Mouse (Mus musculus) limb, embryonic 12.5 days (tissue): ENCODE data around the gene Tax1bp3. TPM values are rescaled to one million over a fixed set of nuclear protein-coding genes. Genes with fewer than 3 reads are reported as not detected.
A peak's percentile ranks its signal among the peaks of the same experiment; 100 is the strongest.

Experiments
- ATAC-seq: fragments of 200-750 bp; cut with Nextera tagmentation; 2 replicates; pipeline ENCODE4 v1.8.0; 2017; ENCODE audit warnings: low read depth, moderate TSS enrichment; ENCODE audit not compliant: insufficient number of reproducible peaks, insufficient read depth, low FRiP score, low TSS enrichment
- H3K27ac ChIP-seq: fragments of 300-500 bp; sonication (generic); 2 replicates; pipeline ENCODE4 v1.5.1; 2016; ENCODE audit warnings: mild to moderate bottlenecking, moderate library complexity
- H3K27me3 ChIP-seq: fragments of 300-500 bp; sonication (generic); 2 replicates; pipeline ENCODE4 v1.6.1; 2016; ENCODE audit warnings: mild to moderate bottlenecking, moderate library complexity
- H3K36me3 ChIP-seq: fragments of 300-500 bp; sonication (generic); 2 replicates; pipeline ENCODE4 v1.6.1; 2016; ENCODE audit warnings: mild to moderate bottlenecking, moderate library complexity
- H3K4me1 ChIP-seq: fragments of 300-500 bp; sonication (generic); replicated peaks from 2 replicates; pipeline ENCODE4 v1.6.1; 2016
- H3K4me2 ChIP-seq: fragments of 300-500 bp; sonication (generic); 2 replicates; pipeline ENCODE4 v1.6.1; 2016; ENCODE audit warnings: mild to moderate bottlenecking, moderate library complexity
- H3K4me3 ChIP-seq: fragments of 300-500 bp; sonication (generic); replicated peaks from 2 replicates; pipeline ENCODE4 v1.5.1; 2016; ENCODE audit warnings: mild to moderate bottlenecking
- H3K9ac ChIP-seq: fragments of 300-500 bp; sonication (generic); replicated peaks from 2 replicates; pipeline ENCODE4 v1.6.1; 2016; ENCODE audit warnings: mild to moderate bottlenecking, moderate library complexity
- H3K9me3 ChIP-seq: fragments of 300-500 bp; sonication (generic); 2 replicates; pipeline ENCODE4 v1.6.1; 2016; ENCODE audit warnings: mild to moderate bottlenecking, moderate library complexity
- WGBS: fragments of 180-500 bp; shearing (Covaris S2); methylation state at CpG from one replicate; pipeline ENCODE4 v1.1.7; 2016; 5-methylcytosine and 5-hydroxymethylcytosine counted together
- polyA plus RNA-seq: library from polyadenylated mRNA; unstranded; fragments of >200 nt; fragmentation: Nextera tagmentation; extraction: Ambion mirVana; gene quantifications from 2 replicates; pipeline ENCODE4 v1.2.1, GENCODE M21; 2016

Tax1bp3 gene
- polyA plus RNA-seq: 211 and 215 TPM in 2 replicates

DNA sequence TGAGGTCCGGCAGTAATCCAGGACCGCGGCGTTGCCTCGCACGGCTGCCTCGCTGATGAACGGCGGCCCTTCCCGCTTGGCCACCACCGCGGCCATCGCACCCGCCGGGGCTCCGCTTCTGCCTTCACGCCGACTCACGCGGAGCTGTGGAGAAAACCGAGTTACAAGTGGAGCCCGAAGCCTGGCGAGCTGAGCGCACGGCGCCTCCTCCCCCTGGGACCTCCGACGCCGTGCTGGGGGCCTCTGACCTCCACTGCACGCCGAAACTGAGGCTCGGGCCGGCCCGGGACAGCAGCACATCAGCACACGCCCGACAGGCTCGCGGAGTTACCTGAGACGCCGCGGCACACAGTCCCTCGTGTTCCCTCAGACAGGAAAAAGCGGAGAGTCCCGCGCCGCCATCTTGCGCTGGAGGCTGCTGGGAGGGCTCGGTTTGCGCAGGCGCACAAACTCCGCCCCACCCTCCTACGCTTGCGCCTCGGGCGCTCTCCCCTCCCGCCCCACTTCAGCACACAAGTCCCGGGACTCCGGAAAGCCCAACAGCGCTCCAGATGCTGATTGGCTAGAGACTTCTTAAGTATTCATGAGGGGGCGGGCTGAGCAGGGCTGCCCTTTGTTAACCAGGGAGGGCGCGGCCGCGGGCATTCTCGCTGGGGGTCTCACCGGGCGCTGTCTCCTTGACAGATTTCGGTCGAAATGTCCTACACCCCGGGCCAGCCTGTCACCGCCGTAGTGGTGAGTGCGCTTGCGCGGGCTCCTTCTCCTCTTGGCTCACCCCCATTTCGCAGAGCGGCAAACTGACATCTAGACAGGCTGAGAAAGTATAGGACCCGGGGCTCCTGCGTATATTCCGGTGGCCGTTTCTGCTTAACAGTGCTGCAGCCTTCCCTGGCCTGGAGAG is at the start of gene Tax1bp3, which contains the start of gene Emc6:
Gene Tax1bp3 (plus strand): TSS at position 476 of the 901 bp plus-strand sequence.
Gene Emc6 (minus strand): TSS at position 430 of the 901 bp plus-strand sequence.
- H3K4me2 ChIP-seq: peak within 1 kb of the TSS; percentile 76
- H3K27me3 ChIP-seq: no peaks in the 10 kb centered on the region
- peak within 1 kb of the TSS; percentile 86 for H3K9ac ChIP-seq
- H3K9me3 ChIP-seq: no peaks in the 10 kb centered on the region
- peak within 1 kb of the TSS; percentile 85 for H3K4me3 ChIP-seq
- peak within 1 kb of the TSS; percentile 96 for H3K27ac ChIP-seq
- under 1% methylated on average over 81 of the region's 81 CpGs for WGBS
- ATAC-seq: peak; percentile 98
- H3K36me3 ChIP-seq: peaks cover 24% of the 10 kb centered on the region
- H3K4me1 ChIP-seq: peaks cover 31% of the 10 kb centered on the region

DNA sequence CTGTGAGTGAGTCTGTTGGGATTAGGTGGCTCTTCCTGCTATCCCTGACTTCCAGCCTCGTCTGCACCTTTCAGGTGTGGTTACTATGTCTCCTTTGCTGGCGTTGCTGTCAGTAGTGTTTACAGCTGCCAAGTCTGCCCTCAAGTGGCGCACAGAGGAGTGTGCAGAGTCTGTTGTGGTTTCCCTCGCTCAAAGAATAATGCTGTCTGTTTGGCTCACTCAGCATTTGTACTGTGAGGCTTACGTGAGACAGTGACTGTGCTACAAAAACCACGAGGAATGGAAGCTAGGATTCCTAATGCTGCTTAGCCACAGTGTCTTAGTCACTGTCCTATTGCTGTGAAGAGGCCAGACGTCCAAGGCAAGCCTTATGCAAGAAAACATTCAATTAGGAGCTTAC is 45.9 kb upstream of the Tax1bp3 start:
- Histone ChIP-seq H3K4me3 (no peak overlapping the region), H3K27me3 (no peaks in the 10 kb centered on the region), H3K4me2 (no peak overlapping the region), H3K9me3 (no peaks in the 10 kb centered on the region), H3K4me1 (peaks cover 13% of the 10 kb centered on the region), H3K36me3 (peaks cover 31% of the 10 kb centered on the region), H3K9ac (no peak overlapping the region), H3K27ac (no peak overlapping the region)
- ATAC-seq: no peak
- 83% methylated on average over 7 of the region's 7 CpGs for WGBS

DNA sequence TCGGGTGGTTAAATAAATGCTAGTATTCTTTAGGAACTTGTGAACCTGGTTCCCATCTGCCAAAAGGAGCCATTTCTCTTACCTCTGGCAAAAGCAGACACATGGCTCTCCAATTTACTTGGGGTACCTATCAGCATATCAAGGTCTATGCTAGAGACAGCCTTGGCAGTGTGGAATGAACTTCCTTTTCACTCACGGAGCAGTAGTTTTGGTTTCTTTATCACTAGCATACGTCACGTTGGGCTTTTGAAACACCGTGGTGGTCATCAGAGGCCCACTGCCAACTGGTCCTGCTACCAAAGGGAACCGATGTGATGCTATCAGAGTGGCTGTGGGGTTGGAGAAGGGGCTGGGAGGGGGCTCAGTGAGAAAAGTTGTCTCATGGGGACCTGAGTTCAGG is 43.9 kb upstream of the Tax1bp3 start:
- Histone ChIP-seq H3K4me3 (no peak overlapping the region), H3K9ac (no peak overlapping the region), H3K27ac (no peak overlapping the region), H3K4me1 (peaks cover 28% of the 10 kb centered on the region), H3K9me3 (no peaks in the 10 kb centered on the region), H3K4me2 (no peak overlapping the region), H3K27me3 (no peaks in the 10 kb centered on the region), H3K36me3 (peaks cover 32% of the 10 kb centered on the region)
- WGBS: 97% methylated on average over 6 of the region's 6 CpGs
- ATAC-seq: no peak

DNA sequence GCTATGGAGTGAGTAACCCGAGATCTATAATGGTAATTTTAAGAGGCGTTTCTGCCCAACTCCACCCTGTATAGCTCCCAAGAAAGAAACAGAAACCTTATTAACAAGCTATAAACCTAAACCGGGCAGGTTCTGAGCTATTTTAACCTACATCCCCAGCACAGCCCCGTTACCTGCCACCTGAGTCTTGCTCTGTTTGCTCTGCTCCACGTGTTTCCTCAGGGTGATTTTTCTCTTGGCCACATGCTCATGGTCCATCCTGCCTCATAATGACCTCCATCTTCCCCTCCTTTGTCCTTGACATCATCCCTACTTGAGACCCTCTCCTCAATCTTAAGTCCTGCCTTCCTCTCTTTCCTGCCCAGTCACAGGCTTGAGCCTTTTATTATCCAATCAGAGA is 42.7 kb upstream of the Tax1bp3 start:
- Histone ChIP-seq H3K4me2 (peak overlapping the region; percentile 5), H3K27me3 (no peaks in the 10 kb centered on the region), H3K36me3 (peaks cover 32% of the 10 kb centered on the region), H3K4me1 (peaks cover 28% of the 10 kb centered on the region), H3K9me3 (no peaks in the 10 kb centered on the region), H3K4me3 (0 out of 2 replicates have a peak overlapping the region, but pooled peaks have one; percentile 8), H3K9ac (no peak overlapping the region), H3K27ac (no peak overlapping the region)
- ATAC-seq: no peak; the same call in 1 of the 2 replicates
- WGBS: 71% methylated on average over 5 of the region's 5 CpGs

DNA sequence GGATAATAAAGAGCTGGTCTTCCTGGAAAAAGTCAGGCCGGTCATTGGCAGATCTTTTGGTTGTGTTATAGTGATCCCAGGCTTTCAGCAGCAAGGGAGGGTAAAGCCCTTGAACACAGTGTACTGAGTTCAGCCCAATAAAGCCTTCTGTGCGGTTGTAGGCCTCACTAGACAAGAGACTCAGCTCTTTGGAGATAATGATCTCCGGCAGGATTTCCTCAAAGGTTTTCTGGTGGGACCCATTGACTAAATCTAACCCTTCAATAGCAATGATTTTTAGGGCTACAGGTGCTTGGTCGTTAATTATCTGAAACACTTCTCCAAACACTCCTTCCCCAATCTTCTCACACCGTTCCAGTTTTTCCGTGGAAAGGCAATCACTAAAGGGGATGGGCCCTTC is 40.3 kb upstream of the Tax1bp3 start:
- Histone ChIP-seq H3K4me2 (peak overlapping the region; percentile 82), H3K36me3 (peaks cover 27% of the 10 kb centered on the region), H3K9ac (peak overlapping the region; percentile 83; the same call in 1 of the 2 replicates), H3K27ac (no peak overlapping the region), H3K4me1 (peaks cover 28% of the 10 kb centered on the region), H3K4me3 (peak overlapping the region; percentile 88), H3K9me3 (no peaks in the 10 kb centered on the region), H3K27me3 (no peaks in the 10 kb centered on the region)
- no peak for ATAC-seq
- 78% methylated on average over 6 of the region's 6 CpGs for WGBS

DNA sequence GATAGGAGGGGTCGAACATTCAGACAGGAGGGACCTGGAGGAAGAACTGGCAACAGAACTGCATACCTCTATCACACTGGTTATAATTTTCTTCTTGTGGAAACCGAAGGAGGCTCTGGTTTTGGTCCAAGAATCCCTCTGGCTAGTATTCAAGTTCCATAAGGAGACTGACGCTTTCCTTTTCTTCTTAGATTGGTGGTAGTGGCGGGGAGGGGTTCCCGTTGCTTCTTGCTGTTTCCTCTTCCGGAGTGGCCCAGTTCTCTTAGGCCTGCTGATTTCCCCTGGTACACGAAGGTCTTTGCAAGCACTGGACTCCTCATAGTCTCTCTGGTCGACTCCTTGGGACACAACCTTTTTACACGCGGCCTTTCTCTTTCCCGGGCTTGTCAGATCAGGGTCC is 39.8 kb upstream of the Tax1bp3 start:
- no peak for ATAC-seq

DNA sequence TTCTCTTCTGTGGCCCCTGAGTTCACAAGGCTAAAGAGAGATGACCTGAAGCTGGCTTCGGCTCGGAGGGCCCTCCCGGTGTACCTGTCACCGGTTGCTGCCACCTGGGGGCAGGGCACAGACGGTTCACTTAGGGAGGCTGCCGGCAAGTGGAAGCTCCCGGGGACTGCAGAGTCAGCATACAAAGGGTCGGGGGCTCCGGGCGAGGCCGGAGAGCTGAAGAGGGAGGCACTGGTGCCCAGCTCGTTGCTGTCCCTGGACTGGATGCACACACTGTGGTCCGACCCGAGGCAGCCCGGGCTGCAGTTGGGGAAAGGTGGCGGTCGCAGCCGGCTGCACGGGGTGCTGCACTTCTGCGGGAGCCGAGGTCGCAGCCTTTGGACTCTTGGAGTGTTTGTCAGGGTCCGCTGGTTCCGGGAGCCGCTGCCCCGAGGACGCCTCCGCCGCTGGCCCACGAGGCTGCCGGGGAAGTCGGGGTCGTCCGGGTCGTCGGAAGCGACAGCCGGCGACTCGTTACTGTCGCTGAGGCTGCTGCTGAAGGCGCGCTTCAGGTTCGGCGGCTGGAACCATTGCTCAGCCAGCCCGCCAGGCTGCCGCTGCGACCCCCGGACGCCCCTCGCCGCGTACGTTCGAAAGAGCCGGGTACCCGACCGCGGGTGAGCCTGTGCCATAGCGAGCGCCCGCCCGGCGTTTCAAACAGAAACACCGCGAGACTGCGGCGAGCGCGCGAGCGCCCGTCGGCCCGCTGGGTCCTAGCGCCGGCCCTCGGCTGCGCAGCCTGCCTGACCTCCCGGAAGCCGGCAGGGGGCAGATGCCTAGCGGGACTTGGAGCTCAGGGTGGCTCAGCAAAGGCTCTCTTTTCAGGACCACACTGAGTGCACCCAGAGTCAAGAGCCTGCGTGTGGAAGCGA is 39.0 kb upstream of the Tax1bp3 start, which contains the start of gene Haspin:
Gene Haspin (minus strand): TSS at position 704 of the 911 bp plus-strand sequence.
- ATAC-seq: peak; percentile 69
- H3K27ac ChIP-seq: no peak within 1 kb of the TSS

More for the DNA sequence above, 39.8 kb upstream of the Tax1bp3 start:
- 49% methylated on average over 11 of the region's 11 CpGs for WGBS
- peak overlapping the region; percentile 82 for H3K4me2 ChIP-seq
- peak overlapping the region; percentile 83 for H3K9ac ChIP-seq
- H3K27ac ChIP-seq: no peak overlapping the region
- H3K9me3 ChIP-seq: no peaks in the 10 kb centered on the region
- no peaks in the 10 kb centered on the region for H3K27me3 ChIP-seq
- H3K4me1 ChIP-seq: peaks cover 28% of the 10 kb centered on the region
- H3K4me3 ChIP-seq: peak overlapping the region; percentile 88
- H3K36me3 ChIP-seq: peaks cover 26% of the 10 kb centered on the region

DNA sequence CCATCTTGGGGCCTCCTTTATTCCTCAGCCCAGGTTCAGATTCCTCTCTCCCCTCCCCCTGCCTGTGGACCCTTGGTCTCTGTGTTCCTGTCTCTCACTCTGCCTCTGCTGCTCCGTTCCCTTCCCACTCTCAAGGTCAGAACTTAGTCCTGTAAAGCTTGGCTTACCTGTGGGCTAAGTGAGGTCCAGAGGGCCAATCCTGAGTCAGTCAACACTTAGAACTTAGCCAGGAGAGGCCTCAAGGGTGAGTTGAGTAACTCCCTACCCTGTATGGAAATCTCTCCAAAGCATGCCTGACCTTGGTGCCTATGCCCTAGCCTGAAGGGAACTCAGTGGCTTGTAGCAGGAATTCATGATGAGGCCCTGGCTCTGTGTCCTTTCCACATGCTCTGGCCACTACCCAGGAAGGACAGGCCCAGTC is 32.6 kb upstream of the Tax1bp3 start:
- Histone ChIP-seq H3K36me3 (no peaks in the 10 kb centered on the region), H3K4me1 (no peaks in the 10 kb centered on the region), H3K9me3 (no peaks in the 10 kb centered on the region), H3K9ac (no peak overlapping the region), H3K4me2 (no peak overlapping the region), H3K27me3 (no peaks in the 10 kb centered on the region), H3K4me3 (no peak overlapping the region), H3K27ac (no peak overlapping the region)
- no peak for ATAC-seq
- WGBS: 71% methylated on average over 1 of the region's 1 CpGs

More for the DNA sequence above, 39.0 kb upstream of the Tax1bp3 start, which contains the start of gene Haspin:
- WGBS: under 1% methylated on average over 84 of the region's 84 CpGs
- peak within 1 kb of the TSS; percentile 88 for H3K4me3 ChIP-seq
- peak within 1 kb of the TSS; percentile 82 for H3K4me2 ChIP-seq
- no peaks in the 10 kb centered on the region for H3K27me3 ChIP-seq
- H3K4me1 ChIP-seq: peaks cover 28% of the 10 kb centered on the region
- H3K36me3 ChIP-seq: peaks cover 19% of the 10 kb centered on the region
- no peaks in the 10 kb centered on the region for H3K9me3 ChIP-seq
- peak within 1 kb of the TSS; percentile 83 for H3K9ac ChIP-seq

DNA sequence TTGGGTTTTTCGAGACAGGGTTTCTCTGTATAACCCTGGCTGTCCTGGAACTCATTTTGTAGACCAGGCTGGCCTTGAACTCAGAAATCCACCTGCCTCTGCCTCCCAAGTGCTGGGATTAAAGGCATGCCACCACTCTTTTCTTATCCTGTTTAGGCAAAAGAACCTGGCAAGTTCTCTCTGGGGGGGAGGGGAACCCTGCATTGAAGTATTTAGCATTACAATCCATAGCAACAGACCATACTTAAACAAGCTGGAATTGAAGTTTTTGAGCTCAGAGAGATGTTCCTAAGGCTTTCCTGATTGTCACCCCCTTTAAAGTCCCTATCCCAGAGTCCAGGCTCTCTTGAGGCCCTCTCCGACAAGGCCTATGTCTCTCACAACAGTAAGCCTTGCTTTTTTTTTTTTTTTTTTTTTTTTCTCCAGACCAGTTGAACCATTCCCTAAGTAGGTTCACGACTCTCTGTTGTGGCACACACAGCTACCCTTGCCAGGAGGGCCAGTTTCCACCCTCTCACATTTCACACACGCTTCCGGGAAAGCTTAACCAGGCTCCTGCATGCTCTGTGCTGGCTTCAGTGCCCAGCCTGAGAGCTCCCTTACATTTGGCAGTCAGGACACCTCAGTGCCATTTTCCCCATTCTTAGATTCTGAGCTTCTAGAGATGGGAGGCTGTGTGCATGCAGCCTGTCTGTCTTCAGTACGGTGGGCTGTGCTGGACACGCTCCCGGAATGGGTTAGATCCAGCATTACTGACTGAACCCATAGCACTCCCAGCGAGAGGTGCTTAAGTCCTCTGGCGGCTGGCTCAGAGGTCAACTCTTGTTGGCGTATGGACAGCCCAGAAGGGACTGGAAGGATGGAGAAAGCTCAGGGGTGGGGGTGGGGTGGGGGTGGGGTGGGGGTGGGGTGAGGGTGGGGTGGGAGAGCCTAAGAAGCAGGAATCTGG is 30.6 kb upstream of the Tax1bp3 start:
- no peak overlapping the region for H3K27ac ChIP-seq
- ATAC-seq: no peak
- no peaks in the 10 kb centered on the region for H3K27me3 ChIP-seq

DNA sequence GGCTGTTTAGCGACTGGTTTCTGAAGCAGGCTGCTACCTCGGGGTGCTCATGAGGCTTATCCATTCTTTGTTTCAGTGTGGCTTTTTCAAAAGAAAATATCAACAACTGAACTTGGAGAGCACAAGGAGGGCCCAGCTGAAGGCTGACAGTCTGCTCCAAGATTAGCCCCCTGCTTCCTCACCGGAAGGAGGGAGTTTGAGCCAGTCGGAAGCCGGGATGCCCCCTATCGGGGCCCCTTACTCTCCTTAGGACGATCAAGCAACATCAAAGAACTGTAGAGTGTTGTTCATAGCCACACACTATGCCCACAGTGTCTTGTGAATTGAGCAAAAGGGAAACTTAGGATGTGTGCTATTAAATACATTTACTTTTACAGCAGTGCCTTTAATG is 29.9 kb upstream of the Tax1bp3 start:
- no peak overlapping the region for H3K9ac ChIP-seq
- no peaks in the 10 kb centered on the region for H3K9me3 ChIP-seq
- no peak for ATAC-seq
- no peak overlapping the region for H3K27ac ChIP-seq
- WGBS: 55% methylated on average over 7 of the region's 7 CpGs
- no peak overlapping the region for H3K4me3 ChIP-seq
- H3K36me3 ChIP-seq: no peaks in the 10 kb centered on the region
- H3K4me2 ChIP-seq: no peak overlapping the region
- no peaks in the 10 kb centered on the region for H3K27me3 ChIP-seq
- no peaks in the 10 kb centered on the region for H3K4me1 ChIP-seq

More for the DNA sequence above, 30.6 kb upstream of the Tax1bp3 start:
- Histone ChIP-seq H3K9ac (no peak overlapping the region), H3K4me2 (no peak overlapping the region), H3K9me3 (no peaks in the 10 kb centered on the region), H3K4me1 (no peaks in the 10 kb centered on the region), H3K4me3 (no peak overlapping the region), H3K36me3 (no peaks in the 10 kb centered on the region)
- 61% methylated on average over 11 of the region's 11 CpGs for WGBS
